ENCODE assay signal across 24 mouse cellular contexts in genomic region chr19:46616378-46616777, GRCm38 (mm10). TPM values are rescaled to one million over a fixed set of nuclear protein-coding genes. Genes with fewer than 3 reads are reported as not detected.
DNase-seq lines count a peak whose midpoint lies in the region; ATAC-seq and TF ChIP-seq lines count a peak whose summit lies in the region.
"Had no signal": no experiment of that assay in that cellular context is flagged by ENCODE, and none has a peak within 500 bp of the region (broad histone marks: within the 10 kb centered on the region; RNA-seq: fewer than 3 reads in every experiment).

No protein-coding gene starts in this region.

- H3K36me3 ChIP-seq in heart, embryonic 14.5 days (ENCODE audit: control insufficient read depth, insufficient read depth, low read length) = peaks cover 13% of the 10 kb centered on the region
- H3K36me3 ChIP-seq in lung, postnatal 0 days (ENCODE audit: insufficient read depth, low read length) = no peaks in the 10 kb centered on the region
- peaks cover 15% of the 10 kb centered on the region; the same call in 1 of the 2 replicates for H3K36me3 ChIP-seq in neural tube, embryonic 15.5 days

- H3K9ac ChIP-seq in heart, embryonic 14.5 days (ENCODE audit: low read length) = 0 out of 2 replicates have a peak overlapping the region, but pooled peaks have one; percentile 8
- no peak overlapping the region for H3K9ac ChIP-seq in lung, postnatal 0 days (replicated peaks; ENCODE audit: low read depth)
- no peak overlapping the region for H3K9ac ChIP-seq in neural tube, embryonic 15.5 days (replicated peaks)
- H3K9ac ChIP-seq: embryonic facial prominence, embryonic 12.5 days; forebrain, embryonic 15.5 days; hindbrain, embryonic 12.5 days had no signal

- WGBS in heart, embryonic 14.5 days = 57% methylated on average over 11 of the region's 11 CpGs
- WGBS in lung, postnatal 0 days = 63% methylated on average over 11 of the region's 11 CpGs
- WGBS in neural tube, embryonic 15.5 days = 89% methylated on average over 11 of the region's 11 CpGs

- no peak for TF ChIP-seq EP300 in lung, postnatal 0 days (IDR thresholded peaks at IDR 0.05)

- TF ChIP-seq CTCF in lung, postnatal 0 days (IDR thresholded peaks at IDR 0.05) = no peak

- peaks cover 48 to 61% of the 10 kb centered on the region in 2 experiments for H3K4me1 ChIP-seq in heart, embryonic 14.5 days (ENCODE audit: control insufficient read depth in 2 of 2, insufficient read depth in 2 of 2, low read length in 2 of 2)
- H3K4me1 ChIP-seq in lung, postnatal 0 days (ENCODE audit: insufficient read depth, low read depth, low read length) = peaks cover 34% of the 10 kb centered on the region
- H3K4me1 ChIP-seq in neural tube, embryonic 15.5 days = peaks cover 35% of the 10 kb centered on the region

- no peak for DNase-seq in heart, postnatal 36 days
- peak; percentile 11 for DNase-seq in lung, postnatal 0 days (ENCODE audit: low spot score)
- no peak for DNase-seq in lung, postnatal 14 days
- DNase-seq in ES-CJ7 (ENCODE audit: low read depth, low spot score) (peak; percentile 51), ZHBTc4 (ENCODE audit: low read depth, low spot score) (peak; percentile 74)
- DNase-seq in layer of hippocampus, postnatal 10 days (ENCODE audit: low spot score in 2 of 2) = no peak
- DNase-seq: adrenal gland, postnatal 10 days; cerebellum, adult 11-12 months; cerebellum, adult 9-10 months; cerebellum, postnatal 25 days; gastrocnemius, postnatal 36 days; heart, adult 11 months; heart, postnatal 14 days had no signal

- ATAC-seq in heart, embryonic 14.5 days (ENCODE audit: insufficient number of reproducible peaks, insufficient read depth, low FRiP score, low read depth) = no peak
- ATAC-seq in lung, postnatal 0 days = no peak
- ATAC-seq in neural tube, embryonic 15.5 days (ENCODE audit: low FRiP score) = no peak
- ATAC-seq: forebrain, embryonic 15.5 days; hindbrain, embryonic 16.5 days; inflammation-experienced regulatory T-cells, adult 6 months had no signal

- intact Hi-C loops in heart, postnatal 36 days (cut with DNase I) = no loop called here

- no peaks in the 10 kb centered on the region for H3K9me3 ChIP-seq in heart, embryonic 14.5 days (ENCODE audit: control insufficient read depth, low read length)
- no peaks in the 10 kb centered on the region for H3K9me3 ChIP-seq in lung, postnatal 0 days (ENCODE audit: low read length)
- H3K9me3 ChIP-seq in neural tube, embryonic 15.5 days (replicated peaks) = no peaks in the 10 kb centered on the region
- H3K9me3 ChIP-seq: embryonic facial prominence, embryonic 12.5 days; forebrain, embryonic 15.5 days; heart, embryonic 13.5 days; hindbrain, embryonic 12.5 days had no signal

- no peaks in the 10 kb centered on the region for H3K27me3 ChIP-seq in heart, embryonic 14.5 days (ENCODE audit: control insufficient read depth, insufficient read depth, low read length)
- no peaks in the 10 kb centered on the region for H3K27me3 ChIP-seq in lung, postnatal 0 days (replicated peaks; ENCODE audit: insufficient read depth, low read length)
- H3K27me3 ChIP-seq in neural tube, embryonic 15.5 days (replicated peaks) = no peaks in the 10 kb centered on the region
- H3K27me3 ChIP-seq: embryonic facial prominence, embryonic 12.5 days; forebrain, embryonic 15.5 days; heart, embryonic 13.5 days; hindbrain, embryonic 12.5 days had no signal

- H3K4me3 ChIP-seq in heart, embryonic 14.5 days (ENCODE audit: control insufficient read depth in 1 of 2, insufficient read depth in 1 of 2, low read depth in 1 of 2, low read length in 2 of 2) = no peak overlapping the region
- no peak overlapping the region for H3K4me3 ChIP-seq in lung, postnatal 0 days (ENCODE audit: low read depth, low read length)
- H3K4me3 ChIP-seq in neural tube, embryonic 15.5 days (replicated peaks) = no peak overlapping the region
- H3K4me3 ChIP-seq: embryonic facial prominence, embryonic 12.5 days; forebrain, embryonic 15.5 days; heart, embryonic 13.5 days; hindbrain, embryonic 12.5 days had no signal

- no peak overlapping the region for H3K27ac ChIP-seq in heart, embryonic 14.5 days (replicated peaks in 1 of 2; ENCODE audit: control insufficient read depth in 1 of 2, insufficient read depth in 1 of 2, low read depth in 2 of 2, low read length in 2 of 2)
- no peak overlapping the region for H3K27ac ChIP-seq in lung, postnatal 0 days (ENCODE audit: low read length)
- no peak overlapping the region for H3K27ac ChIP-seq in neural tube, embryonic 15.5 days (replicated peaks)
- H3K27ac ChIP-seq: embryonic facial prominence, embryonic 12.5 days; forebrain, embryonic 15.5 days; heart, embryonic 13.5 days; hindbrain, embryonic 12.5 days had no signal

- no peak overlapping the region for H3K4me2 ChIP-seq in heart, embryonic 14.5 days (ENCODE audit: low read length)
- no peak overlapping the region for H3K4me2 ChIP-seq in lung, postnatal 0 days (replicated peaks; ENCODE audit: low read depth, low read length)
- no peak overlapping the region for H3K4me2 ChIP-seq in neural tube, embryonic 15.5 days
- H3K4me2 ChIP-seq: embryonic facial prominence, embryonic 12.5 days; forebrain, embryonic 15.5 days; heart, embryonic 13.5 days; hindbrain, embryonic 12.5 days had no signal

RNA-seq across cellular contexts. Expression of gene Wbp1l, which starts 17.5 kb away (rescaled TPM):
- polyA plus RNA-seq in heart, embryonic 14.5 days (2014; fragmentation: Nextera tagmentation; extraction: Ambion mirVana) = 48.8 and 49.3 TPM in 2 replicates
- 10 to 100 TPM; 51.2 to 59.1 TPM for total RNA-seq in heart, postnatal 36 days (2021)
- 34.6 and 37.4 TPM in 2 replicates for polyA plus RNA-seq in lung, postnatal 0 days (2015; fragmentation: Nextera tagmentation; extraction: Ambion mirVana)
- polyA plus RNA-seq in neural tube, embryonic 15.5 days (2015; fragmentation: Nextera tagmentation; extraction: Ambion mirVana) = 34.1 and 34.5 TPM in 2 replicates
- 10 to 100 TPM; 32.5 to 39.0 TPM for total RNA-seq in layer of hippocampus, postnatal 10 days (2021)

RNA-seq across cellular contexts. Expression of gene Sfxn2, which starts 43.2 kb away (rescaled TPM):
- polyA plus RNA-seq in heart, embryonic 14.5 days (2014; fragmentation: Nextera tagmentation; extraction: Ambion mirVana) = 8.0 and 8.8 TPM in 2 replicates
- 1 to 10 TPM; 3.1 to 3.5 TPM for total RNA-seq in heart, postnatal 36 days (2021)
- 18.4 and 19.6 TPM in 2 replicates for polyA plus RNA-seq in lung, postnatal 0 days (2015; fragmentation: Nextera tagmentation; extraction: Ambion mirVana)
- 11.0 and 11.7 TPM in 2 replicates for polyA plus RNA-seq in neural tube, embryonic 15.5 days (2015; fragmentation: Nextera tagmentation; extraction: Ambion mirVana)
- total RNA-seq in layer of hippocampus, postnatal 10 days (2021) = 1 to 10 TPM; 8.5 to 9.9 TPM

RNA-seq across cellular contexts. Expression of gene Arl3, which starts 43.4 kb away (rescaled TPM):
- polyA plus RNA-seq in heart, embryonic 14.5 days (2014; fragmentation: Nextera tagmentation; extraction: Ambion mirVana) = 54.4 and 72.5 TPM in 2 replicates
- total RNA-seq in heart, postnatal 36 days (2021) = 10 to 100 TPM; 38.5 to 40.4 TPM
- polyA plus RNA-seq in lung, postnatal 0 days (2015; fragmentation: Nextera tagmentation; extraction: Ambion mirVana) = 52.6 and 70.9 TPM in 2 replicates
- 190 and 208 TPM in 2 replicates for polyA plus RNA-seq in neural tube, embryonic 15.5 days (2015; fragmentation: Nextera tagmentation; extraction: Ambion mirVana)
- 100 to 1,000 TPM; 133 to 138 TPM for total RNA-seq in layer of hippocampus, postnatal 10 days (2021)

RNA-seq across cellular contexts. Expression of gene Cyp17a1, which starts 56.6 kb away (rescaled TPM):
- 1.6 and 1.8 TPM in 2 replicates for polyA plus RNA-seq in heart, embryonic 14.5 days (2014; fragmentation: Nextera tagmentation; extraction: Ambion mirVana)
- not detected for total RNA-seq in heart, postnatal 36 days (2021)
- polyA plus RNA-seq in lung, postnatal 0 days (2015; fragmentation: Nextera tagmentation; extraction: Ambion mirVana) = 0.08 and 0.12 TPM in 2 replicates
- 0.23 TPM in 1 of 2 replicates, not detected in the other for polyA plus RNA-seq in neural tube, embryonic 15.5 days (2015; fragmentation: Nextera tagmentation; extraction: Ambion mirVana)
- total RNA-seq in layer of hippocampus, postnatal 10 days (2021) = not detected
- total RNA-seq: gastrocnemius, adult 8-10 months; gastrocnemius, postnatal 36 days; heart, postnatal 14 days had no signal
- polyA plus RNA-seq: cortical plate, adult 2 months; forebrain, embryonic 11.5 days; forebrain, embryonic 15.5 days; hindbrain, embryonic 12.5 days; hindbrain, embryonic 16.5 days had no signal

Comparison
In these comparisons a context has a peak if more than half of its experiments do, and no peak if none do; other contexts are left out.
1. DNase-seq: peak in lung, postnatal 0 days (single experiment), ES-CJ7 (single experiment) and ZHBTc4 (single experiment); none in heart, postnatal 36 days (0 of 2), lung, postnatal 14 days (single experiment) and layer of hippocampus, postnatal 10 days (0 of 2).